Mouse (Mus musculus) hindlimb bud, embryonic 11.5 days (tissue): ENCODE results near the gene Shroom4.
"Not testable (repeated sequence)": the region's sequence is repeated elsewhere in the genome, so short reads cannot be mapped to it uniquely, and the experiment has no call there.

Experiments
- DNase-seq: peaks from one replicate; pipeline ENCODE4 v3.0.0-alpha.2; 2012; ENCODE audit warnings: low read depth, low spot score; ENCODE audit errors: extremely low spot score

The Shroom4 gene

DNA sequence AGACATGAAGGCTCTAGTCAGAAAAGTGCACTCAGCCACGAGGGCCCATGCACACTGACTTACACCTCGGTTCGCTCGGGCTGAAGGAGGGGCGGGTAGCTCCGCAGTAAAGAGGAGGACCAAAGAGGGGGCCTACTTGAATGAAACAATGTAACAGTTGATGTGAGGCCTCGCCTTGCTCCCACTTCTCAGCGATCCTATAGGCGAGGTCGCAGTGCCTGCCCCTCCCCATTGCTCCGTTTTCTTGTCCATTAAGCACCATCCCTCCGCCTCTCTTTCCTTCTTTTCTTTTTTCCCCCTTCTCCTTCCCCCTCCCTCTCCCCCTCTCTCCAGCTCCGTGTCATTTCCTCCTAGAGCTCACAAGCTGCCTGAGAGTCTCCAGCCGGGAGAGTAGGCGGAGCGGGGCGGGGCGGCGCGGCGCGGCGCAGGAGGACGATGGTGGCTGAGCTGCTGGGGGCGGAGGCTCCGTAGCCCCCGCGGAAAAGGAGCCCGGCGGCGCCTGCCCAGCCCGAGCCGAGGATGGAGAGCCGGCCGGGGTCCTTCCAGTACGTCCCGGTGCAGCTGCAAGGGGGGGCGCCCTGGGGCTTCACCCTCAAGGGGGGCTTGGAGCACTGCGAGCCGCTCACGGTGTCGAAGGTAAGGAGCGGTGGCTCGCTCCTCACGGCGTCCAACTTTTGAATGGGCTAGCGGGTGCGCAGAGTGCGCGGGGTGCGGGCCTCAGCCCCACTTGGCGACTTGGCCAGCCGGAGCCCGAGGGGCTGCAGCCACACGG lies at the start of gene Shroom4:
Gene Shroom4, plus strand, starts transcription at position 229 of the 772 bp plus-strand sequence.
- peak; percentile 58 for DNase-seq

DNA sequence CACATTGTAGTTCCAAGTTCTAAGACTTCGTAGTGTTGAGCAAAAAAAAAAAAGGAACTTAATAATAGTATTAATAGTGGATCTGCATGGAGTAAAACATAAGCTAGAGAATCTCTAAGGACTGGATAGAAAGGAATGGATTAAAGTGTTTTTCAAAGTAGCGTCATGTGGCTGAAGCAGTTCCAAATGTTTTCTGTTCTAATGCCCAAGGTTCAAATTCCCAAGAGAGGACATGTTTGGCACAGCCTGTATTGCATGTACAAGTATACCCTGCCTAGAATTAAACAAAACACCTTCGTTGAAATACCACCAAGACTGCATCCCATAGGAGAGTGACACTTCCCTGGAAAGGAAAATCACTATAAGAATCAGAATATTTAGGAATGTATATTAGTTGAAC lies 42.8 kb upstream of the Shroom4 start:
- DNase-seq: no peak

DNA sequence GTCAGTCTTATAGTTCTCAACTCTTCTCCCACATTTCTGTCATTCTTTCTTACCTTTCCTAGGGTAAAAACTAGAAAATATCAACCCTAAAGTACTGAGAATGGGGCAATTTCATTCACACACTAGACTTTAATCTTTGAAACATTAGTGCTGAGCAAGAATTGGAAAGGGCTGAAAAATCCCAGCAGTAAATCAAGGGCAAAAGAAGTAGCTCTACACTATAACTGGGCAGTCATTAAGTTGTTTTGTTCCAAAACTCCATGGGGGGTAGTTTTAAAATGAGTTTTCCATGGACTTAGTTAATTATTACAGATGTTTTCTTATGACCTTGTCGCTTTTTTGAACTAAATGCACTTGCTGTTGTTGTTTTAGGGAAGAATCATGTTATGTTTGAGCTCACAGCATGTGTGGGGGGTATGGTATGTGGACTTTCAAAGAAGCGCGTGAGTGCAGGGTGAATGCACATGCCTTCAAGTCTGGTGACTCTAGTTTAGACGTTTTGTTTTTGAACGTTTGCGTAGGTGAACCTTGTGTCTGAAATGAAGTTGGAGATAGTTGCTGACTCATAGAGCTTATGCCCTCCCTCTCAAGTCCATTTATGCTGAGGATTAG lies 42.0 kb upstream of the Shroom4 start:
- DNase-seq: no peak

DNA sequence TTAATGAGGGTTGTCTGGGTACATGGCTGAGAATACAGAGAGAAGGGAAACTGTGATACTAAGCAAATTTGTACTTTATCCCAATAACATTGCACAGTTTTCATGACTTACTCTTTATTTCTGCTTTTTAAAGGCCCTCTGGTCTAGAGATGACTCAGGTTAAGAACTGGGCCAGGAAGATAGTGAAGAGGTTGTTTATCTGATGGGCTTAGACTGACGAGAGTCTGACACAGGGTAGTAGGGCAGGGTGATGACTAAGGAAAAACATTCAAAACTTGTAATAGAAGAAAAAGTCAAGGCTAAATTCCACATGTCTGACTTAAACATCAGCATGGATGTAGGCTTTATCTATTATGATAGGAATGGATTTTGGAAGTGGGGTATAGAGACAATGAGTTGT lies 30.8 kb upstream of the Shroom4 start:
- DNase-seq: no peak

DNA sequence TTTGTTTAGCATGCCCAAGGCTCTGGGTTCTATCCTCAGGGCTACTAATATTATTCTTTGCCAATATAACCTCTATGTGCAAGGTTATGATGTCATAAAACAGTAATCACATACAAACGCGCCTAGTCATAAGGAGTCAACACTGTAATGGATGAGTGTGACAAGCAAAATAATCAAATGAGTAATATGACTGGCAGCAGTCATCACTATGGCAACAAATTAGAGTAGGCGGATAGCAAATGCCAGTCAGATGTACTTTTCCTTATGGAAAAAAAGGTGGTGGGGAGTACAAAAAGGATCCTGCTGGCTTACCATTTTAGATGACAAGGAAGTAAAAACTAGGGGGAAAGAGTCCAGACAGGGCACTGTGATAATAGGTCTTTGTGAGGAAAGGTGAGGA lies 28.9 kb upstream of the Shroom4 start:
- DNase-seq: no peak

DNA sequence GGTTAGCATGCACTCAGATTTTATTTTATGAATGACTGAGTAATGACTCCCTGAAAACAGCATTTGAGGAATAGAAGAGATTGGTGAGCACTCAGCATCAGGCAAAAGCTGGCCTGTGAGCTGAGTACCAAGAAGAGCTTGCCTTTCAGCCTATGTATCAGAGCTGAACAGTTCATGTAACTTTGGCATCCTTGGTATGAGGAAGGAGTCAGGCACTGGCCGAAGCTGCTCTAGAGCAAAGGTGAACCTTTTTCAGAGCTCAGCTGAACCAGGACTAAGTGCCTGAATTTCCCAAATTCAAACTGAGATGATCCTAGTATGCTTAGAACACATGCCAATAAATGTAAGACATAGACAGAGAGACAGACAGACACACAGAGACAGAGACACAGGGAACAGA lies 5.8 kb upstream of the Shroom4 start:
- no peak for DNase-seq

DNA sequence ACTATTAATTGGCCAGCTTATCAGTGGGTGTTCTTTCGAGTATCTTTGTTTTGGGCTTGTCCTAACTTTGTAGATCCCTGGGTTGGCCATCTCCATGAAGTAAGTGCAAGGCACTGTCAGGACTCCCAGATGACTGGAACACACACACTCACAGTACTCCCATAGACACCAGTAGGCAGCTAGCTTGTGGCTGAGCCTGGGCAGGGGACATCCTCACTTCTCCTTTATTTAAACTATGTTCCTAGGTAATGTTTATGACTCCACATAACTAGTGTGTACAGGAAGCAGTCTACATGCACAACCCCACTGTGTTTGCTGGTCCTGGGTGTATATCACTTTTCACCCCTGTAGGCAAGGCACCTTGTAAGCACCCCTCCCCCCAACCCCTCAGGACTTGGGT lies 461 bp upstream of the Shroom4 start:
- DNase-seq: no peak

DNA sequence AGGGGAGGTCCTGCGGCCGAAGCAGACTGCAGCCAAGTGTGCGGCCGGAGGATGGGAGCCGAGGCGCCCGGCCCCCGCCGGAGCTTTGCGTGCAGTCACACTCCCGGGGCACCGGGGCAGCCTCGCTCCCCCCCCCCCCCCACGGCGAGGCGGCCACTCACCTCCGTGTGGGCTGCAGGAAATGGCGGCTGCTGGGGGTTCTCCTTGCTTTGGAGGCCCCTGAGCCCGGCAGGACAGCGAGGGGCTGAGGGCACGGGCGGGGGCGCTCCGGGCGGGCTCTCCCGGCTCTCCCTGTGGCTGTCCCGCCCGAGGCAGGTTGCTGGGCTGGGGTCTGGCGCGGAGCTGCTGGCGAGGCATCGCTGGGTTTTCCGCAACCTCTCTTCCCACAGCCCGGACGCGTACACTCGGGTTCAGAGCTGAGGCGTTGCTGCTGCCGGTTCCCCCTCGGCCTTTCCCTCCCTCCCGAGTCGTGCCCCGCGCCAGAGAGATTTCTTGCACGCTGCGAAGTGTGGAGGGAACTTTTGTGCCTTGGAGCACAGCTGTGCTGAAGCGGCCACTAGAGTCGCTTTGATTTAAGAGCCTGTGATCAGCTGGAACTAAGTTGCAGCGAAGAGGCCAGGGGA lies 855 bp downstream of the Shroom4 start:
- no peak for DNase-seq

DNA sequence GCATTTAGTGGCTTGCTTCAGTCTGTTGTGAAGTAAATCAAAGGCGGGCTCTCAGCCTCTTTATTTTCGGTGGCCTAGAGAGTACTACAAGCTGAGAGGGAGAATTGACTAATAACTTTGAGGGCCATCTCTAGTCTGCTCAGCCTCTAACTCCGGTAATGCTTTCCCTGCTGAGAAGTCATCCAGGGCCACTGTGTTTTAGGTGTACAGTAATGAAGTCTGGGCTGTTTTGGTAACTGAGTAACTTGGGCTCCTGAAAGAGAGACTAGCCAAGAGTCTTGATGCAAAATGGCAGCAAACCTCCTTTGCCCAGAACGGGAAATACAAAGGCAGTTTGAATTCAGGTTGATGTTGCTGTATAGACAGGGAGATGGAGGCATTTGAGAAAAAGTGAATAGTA lies 3.3 kb downstream of the Shroom4 start:
- DNase-seq: no peak

DNA sequence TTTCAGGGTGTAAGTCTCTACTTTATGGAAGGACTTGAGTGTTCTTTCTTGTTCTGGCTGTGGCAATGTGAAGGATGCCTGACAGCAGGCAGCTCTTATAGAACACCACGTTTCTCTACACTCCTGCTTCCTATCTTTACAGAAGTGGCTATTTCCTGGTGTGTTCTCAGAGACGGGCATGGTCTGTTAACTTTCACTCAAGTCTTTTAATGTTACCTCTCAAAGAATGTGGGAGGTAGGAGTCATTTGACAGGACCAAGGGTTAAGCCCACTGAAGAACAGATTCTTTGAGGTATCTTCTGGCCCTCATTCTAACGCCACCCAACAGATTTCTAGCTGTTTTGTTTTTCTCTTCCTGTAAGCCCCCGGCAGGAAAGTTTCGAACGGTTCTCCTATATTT lies 9.5 kb downstream of the Shroom4 start:
- no peak for DNase-seq

DNA sequence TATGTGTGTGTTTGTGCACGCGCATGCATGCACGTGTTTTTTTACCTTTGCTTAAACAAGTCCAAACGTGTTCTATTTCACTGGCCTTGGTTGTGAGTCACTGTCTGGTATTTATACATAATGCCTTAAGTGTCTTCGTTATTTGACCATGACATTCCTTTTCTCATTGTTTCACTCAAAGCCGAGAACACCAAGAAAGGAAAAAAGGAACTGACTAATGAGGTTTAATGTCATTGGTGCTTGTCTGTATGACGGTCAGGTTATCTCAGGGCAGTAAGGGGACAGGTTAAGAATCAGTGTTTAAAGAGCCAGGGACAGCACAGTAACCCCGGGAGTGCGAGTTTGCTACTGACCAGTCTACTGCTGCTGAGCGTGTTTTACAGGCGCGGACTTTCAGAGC lies 15.8 kb downstream of the Shroom4 start:
- no peak for DNase-seq

DNA sequence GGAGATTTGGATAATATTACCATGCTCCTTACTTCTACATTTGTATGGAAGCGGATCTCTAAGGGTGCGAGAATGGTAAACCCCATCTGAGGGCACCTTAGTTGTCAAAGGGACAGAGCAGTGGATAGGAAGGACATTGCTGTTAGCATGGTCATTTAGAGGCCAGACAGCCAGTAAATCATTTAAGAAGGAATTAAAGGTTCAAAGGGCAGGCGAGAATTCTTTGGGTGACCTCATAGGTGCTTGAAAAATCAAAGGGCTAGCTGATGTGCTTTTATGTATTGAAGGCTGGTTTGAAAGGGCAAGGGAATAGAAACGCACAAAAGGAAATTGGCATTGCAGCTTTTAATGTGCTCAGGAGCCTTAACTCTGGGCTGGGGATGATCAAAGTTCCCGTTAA lies 16.3 kb downstream of the Shroom4 start:
- no peak for DNase-seq

DNA sequence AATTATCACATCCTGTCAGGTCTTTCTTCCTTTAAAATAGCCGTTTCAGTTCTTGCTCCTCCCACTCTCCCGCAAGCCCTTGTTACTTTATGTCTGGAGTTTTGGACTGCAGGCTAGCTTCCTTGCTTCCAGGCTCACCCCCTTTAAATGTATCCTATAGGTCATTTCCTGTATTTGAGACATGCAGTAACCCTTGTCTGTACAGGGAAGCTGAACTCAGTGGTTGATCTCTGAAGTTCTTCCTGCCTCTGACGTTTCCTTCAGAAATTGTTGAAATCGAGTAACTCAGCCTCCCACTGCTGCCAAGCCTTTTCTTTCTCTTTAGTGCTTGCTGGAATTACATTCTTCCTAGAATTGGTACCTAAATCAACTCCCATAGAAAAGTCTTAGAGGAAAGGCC lies 18.5 kb downstream of the Shroom4 start:
- DNase-seq: no peak

DNA sequence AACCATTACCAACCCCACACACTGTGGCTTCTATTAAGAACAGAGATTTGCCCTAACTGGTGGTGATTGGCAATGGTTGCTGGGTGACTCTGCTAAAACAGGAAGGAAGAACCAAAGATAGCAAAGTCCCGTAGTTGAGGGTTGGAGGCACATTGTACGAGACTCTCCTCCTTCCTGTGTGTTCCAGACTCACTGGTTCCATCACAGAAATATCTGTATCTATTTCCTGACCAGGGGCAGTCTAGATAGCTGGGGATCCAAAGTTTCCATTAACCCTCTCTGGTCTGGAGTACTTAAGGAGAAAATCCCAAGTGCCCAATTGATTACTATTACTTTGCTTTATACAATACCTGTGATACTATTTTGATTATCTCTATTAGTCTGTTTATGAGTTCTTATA lies 35.6 kb downstream of the Shroom4 start:
- no peak for DNase-seq

DNA sequence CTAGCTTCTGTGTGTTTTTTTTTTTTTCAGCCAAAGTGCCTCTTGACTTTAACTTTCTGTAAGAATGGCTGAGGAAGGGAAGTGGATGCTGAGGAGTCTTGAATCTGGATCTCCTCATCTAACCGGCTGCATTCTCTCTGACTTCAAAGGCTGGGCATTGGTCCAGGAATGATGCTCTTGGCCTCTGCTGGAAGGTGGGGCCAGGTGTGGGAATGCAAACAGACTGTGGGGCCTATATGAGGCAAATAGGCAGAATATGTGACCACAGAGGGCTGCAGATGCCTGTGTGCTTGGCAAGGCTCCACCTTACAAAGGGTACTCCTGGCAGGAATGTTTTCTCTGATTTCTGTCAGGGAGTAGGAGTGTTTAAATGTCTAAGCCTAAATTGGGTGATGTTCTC lies 46.8 kb downstream of the Shroom4 start:
- no peak for DNase-seq

DNA sequence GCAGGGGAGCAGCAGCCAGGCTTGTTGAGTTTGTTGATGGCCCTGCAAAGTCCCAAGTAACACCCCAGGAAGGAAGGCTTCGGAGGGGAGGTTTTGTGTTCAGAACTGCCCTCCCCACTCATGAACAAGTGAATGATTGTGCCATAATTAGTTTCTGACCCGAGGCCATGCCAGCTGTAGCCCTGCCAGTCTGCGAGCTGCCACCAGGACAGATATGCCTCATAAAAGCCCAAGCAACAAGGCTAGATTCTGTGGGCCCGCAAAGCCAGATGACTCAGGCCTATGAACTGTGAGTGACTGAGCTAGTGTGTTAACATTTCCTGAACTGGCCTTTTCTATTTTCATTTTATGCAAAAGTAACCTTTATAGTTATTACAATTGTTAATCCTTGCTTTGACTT lies 48.3 kb downstream of the Shroom4 start:
- no peak for DNase-seq

DNA sequence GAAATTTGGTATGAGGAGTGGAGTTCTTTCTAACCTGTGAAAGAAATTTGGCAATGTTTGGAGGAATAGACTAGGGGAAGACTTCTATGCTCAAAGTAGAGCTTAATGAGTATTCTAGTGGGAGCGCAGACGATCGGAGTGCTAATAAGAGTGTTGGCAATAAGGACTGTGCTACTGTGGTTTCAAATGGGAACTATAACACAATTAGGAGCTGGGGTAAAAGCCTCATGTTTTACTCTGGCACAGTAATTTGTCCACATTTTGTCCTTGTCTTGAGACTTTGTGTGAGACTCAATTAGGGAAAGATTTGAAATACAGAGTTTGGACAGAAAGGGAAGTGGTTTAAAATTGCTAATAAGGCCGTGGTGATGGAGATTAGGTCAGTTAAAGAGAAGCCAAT lies 53.6 kb downstream of the Shroom4 start:
- no peak for DNase-seq

DNA sequence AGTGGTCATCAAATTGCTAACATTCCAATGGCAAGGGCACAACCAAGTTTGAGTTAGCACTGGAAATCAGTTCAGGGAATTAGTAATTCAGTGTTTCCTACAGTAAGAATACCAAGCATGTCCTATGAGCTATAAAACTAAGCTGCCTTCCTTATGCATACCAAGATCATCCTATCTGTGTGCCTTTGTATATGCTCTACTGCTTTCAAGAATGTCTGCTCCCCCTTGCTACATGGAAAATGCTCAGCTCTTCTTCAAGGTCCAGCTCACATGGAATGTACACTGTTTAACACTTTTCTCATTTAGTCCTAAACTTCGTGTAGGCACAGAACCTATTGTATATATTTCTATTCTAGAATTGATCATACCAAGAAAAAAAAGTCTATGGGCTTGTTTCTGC lies 69.6 kb downstream of the Shroom4 start:
- DNase-seq: not testable (repeated sequence)

DNA sequence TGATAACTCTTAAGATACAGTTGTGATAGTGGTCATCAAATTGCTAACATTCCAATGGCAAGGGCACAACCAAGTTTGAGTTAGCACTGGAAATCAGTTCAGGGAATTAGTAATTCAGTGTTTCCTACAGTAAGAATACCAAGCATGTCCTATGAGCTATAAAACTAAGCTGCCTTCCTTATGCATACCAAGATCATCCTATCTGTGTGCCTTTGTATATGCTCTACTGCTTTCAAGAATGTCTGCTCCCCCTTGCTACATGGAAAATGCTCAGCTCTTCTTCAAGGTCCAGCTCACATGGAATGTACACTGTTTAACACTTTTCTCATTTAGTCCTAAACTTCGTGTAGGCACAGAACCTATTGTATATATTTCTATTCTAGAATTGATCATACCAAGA lies 72.9 kb downstream of the Shroom4 start:
- DNase-seq: not testable (repeated sequence)

DNA sequence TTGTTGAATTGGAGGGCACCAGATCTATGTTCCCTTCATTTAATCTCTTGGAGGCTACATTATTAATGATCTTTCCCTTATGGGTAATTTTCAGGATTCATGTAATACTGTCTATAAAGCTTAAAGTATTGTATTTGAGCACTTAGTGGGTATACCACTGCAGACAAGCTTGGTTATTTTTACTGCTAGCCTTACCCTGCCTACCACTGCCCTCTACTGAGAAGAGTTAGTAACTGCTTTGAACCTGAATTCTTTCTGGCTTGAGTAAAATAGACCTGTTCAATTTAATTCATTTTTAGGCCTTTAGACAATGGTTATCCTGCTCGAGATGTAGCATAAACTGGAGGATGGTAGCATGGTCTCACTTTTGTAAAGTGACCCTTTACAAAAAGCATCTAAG lies 75.5 kb downstream of the Shroom4 start:
- DNase-seq: no peak

DNA sequence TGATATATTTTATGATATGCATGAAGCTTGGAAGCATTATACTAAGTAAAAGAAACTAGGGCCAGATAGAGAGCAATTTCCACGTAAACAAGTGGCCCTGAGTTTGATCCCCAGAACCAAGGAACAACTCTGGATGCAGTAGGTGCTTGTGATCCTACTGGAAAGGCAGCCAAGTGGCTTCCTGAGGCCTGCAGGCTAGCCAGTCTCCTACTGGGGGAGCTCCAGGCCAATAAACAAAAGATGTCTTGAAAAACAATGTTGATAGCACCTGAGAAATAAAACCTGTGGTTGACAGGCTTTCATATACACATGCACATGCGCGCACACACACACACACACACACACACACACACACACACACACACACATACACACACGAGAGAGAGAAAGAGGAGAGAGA lies 82.6 kb downstream of the Shroom4 start:
- DNase-seq: no peak

DNA sequence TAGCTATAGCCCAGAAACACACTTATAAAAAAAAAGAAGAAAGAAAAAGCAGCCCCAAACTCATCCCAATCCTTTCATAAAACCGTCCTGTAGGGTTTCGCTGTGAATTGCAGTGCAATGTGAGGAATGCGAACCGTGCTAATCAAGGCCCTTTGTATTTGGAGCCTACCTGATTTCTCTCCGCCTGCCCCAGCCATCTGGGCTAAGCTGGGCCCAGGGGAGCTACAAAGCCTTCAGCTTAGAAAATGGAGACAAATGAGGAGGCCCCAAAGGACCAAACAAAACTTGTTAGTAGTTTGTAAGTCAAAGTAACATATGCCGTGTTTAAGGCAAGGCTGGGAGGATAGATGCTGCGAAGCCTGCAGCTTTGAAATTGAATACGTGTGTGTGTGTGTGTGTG lies 84.2 kb downstream of the Shroom4 start:
- no peak for DNase-seq
